Mouse (Mus musculus) ES-Bruce4 (cell line): ENCODE measurements at regions not wholly inside any gene's neighbourhood (a gene's known extent, or its start where the extent isn't known, plus 50 kb on each side); places are given as distances from the start of the nearest gene placed in this dataset.

Experiments
- CTCF ChIP-seq: IDR thresholded peaks from one replicate; pipeline ENCODE4 v1.8.1; 2011; ENCODE audit warnings: low read depth, low read length
- EP300 ChIP-seq: IDR thresholded peaks from 2 replicates; pipeline ENCODE4 v1.6.1; 2011; ENCODE audit warnings: low read depth, low read length; ENCODE audit not compliant: insufficient read depth
- POLR2A ChIP-seq: IDR thresholded peaks from one replicate; pipeline ENCODE4 v1.8.1; 2011; ENCODE audit warnings: low read length; ENCODE audit not compliant: insufficient read depth

DNA sequence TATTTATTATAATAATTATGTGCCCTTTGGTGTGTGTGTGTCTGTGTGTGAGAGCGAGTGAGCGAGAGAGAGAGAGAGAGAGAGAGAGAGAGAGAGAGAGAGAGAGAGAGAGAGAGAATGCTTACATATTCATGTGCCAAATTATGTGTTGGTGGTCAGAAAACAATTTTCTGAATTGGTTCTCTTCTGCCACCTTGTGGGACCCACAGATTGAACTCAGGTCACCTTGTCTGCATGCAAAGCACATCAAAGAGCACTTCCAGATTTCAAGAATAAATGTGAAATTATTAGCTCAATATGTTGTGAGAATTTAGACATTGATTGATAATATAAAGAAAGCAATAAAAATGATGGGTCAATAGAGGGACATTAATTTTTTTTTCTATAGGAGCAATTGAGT, 1477.3 kb downstream of the Nxph1 start:
- TF ChIP-seq CTCF (no peak), POLR2A (no peak), EP300 (no peak)
